Mouse (Mus musculus) forebrain, embryonic 15.5 days (tissue): ENCODE measurements around the gene Mroh8. TPM values are rescaled to one million over a fixed set of nuclear protein-coding genes. Genes with fewer than 3 reads are reported as not detected.

Experiments used
- ATAC-seq: fragments of 200-750 bp; cut with Nextera tagmentation; replicated peaks from 2 replicates; pipeline ENCODE4 v1.8.0; 2017; ENCODE audit warnings: mild to moderate bottlenecking, moderate TSS enrichment, moderate library complexity
- H3K27ac ChIP-seq: fragments of 300-500 bp; sonication (generic); replicated peaks from 2 replicates; pipeline ENCODE4 v1.5.1; 2015; ENCODE audit warnings: mild to moderate bottlenecking, inconsistent platforms
- H3K27me3 ChIP-seq: fragments of 300-500 bp; sonication (generic); 2 replicates; pipeline ENCODE4 v1.6.1; 2015; ENCODE audit warnings: inconsistent platforms
- H3K36me3 ChIP-seq: fragments of 300-500 bp; sonication (generic); 2 replicates; pipeline ENCODE4 v1.6.1; 2015; ENCODE audit warnings: mild to moderate bottlenecking, inconsistent platforms
- H3K4me1 ChIP-seq: fragments of 300-500 bp; sonication (generic); 2 replicates; pipeline ENCODE4 v1.6.1; 2015; ENCODE audit warnings: inconsistent platforms
- H3K4me2 ChIP-seq: fragments of 300-500 bp; sonication (generic); replicated peaks from 2 replicates; pipeline ENCODE4 v1.6.1; 2015; ENCODE audit warnings: mild to moderate bottlenecking, inconsistent platforms
- H3K4me3 ChIP-seq: fragments of 300-500 bp; sonication (generic); 2 replicates; pipeline ENCODE4 v1.5.1; 2015; ENCODE audit warnings: mild to moderate bottlenecking, inconsistent platforms
- H3K9ac ChIP-seq: fragments of 300-500 bp; sonication (generic); replicated peaks from 2 replicates; pipeline ENCODE4 v1.6.1; 2015; ENCODE audit warnings: mild to moderate bottlenecking, inconsistent platforms
- H3K9me3 ChIP-seq: fragments of 300-500 bp; sonication (generic); 2 replicates; pipeline ENCODE4 v1.6.1; 2016; ENCODE audit warnings: inconsistent platforms
- WGBS: fragments of 180-500 bp; shearing (Covaris S2); methylation state at CpG from one replicate; pipeline ENCODE4 v1.1.7; 2015; ENCODE audit warnings: mixed read lengths; 5-methylcytosine and 5-hydroxymethylcytosine counted together
- polyA plus RNA-seq: library from polyadenylated mRNA; unstranded; fragments of >200 nt; fragmentation: Nextera tagmentation; extraction: Ambion mirVana; gene quantifications from 2 replicates; pipeline ENCODE4 v1.2.1, GENCODE M21; 2015

Gene Mroh8
- 0.52 and 0.53 TPM in 2 replicates for polyA plus RNA-seq

- Histone ChIP-seq H3K4me3 (peak within 1 kb of the TSS; percentile 75), H3K36me3 (peaks cover 13% of the 10 kb centered on the region), H3K4me2 (peak within 1 kb of the TSS; percentile 68), H3K9ac (peak within 1 kb of the TSS; percentile 92), H3K27ac (peak within 1 kb of the TSS; percentile 96), H3K9me3 (no peaks in the 10 kb centered on the region), H3K4me1 (peaks cover 23% of the 10 kb centered on the region), H3K27me3 (no peaks in the 10 kb centered on the region)
- under 1% methylated on average over 32 of the region's 32 CpGs for whole genome bisulfite sequencing
- ATAC-seq, result peak; percentile 65
Measured at GRCm38 (mm10) chr2:157279416-157279800, at the start of gene Mroh8. Mroh8 (minus strand) TSS chr2:157279549.

- H3K27ac ChIP-seq, result peak overlapping the region; percentile 66
- H3K9ac ChIP-seq, result no peak overlapping the region; the same call in 1 of the 2 replicates
- H3K4me1 ChIP-seq, result peaks cover 20% of the 10 kb centered on the region
- H3K4me2 ChIP-seq, result no peak overlapping the region
- no peaks in the 10 kb centered on the region for H3K27me3 ChIP-seq
- no peak overlapping the region for H3K4me3 ChIP-seq
- WGBS, result 5% methylated on average over 11 of the region's 11 CpGs
- peak; percentile 59 for ATAC-seq
- H3K36me3 ChIP-seq, result peaks cover 26% of the 10 kb centered on the region
- H3K9me3 ChIP-seq, result no peaks in the 10 kb centered on the region
Measured at GRCm38 (mm10) chr2:157328570-157328969, 49.2 kb upstream of the Mroh8 start.

GRCm38 (mm10) chr2:157328106-157328505 lies 48.8 kb upstream of the Mroh8 start:
- Histone ChIP-seq H3K27ac (peak overlapping the region; percentile 66), H3K4me1 (peaks cover 22% of the 10 kb centered on the region), H3K4me3 (no peak overlapping the region), H3K4me2 (no peak overlapping the region), H3K27me3 (no peaks in the 10 kb centered on the region), H3K36me3 (peaks cover 30% of the 10 kb centered on the region), H3K9ac (no peak overlapping the region), H3K9me3 (no peaks in the 10 kb centered on the region)
- 14% methylated on average over 5 of the region's 5 CpGs for WGBS
- peak; percentile 48 for ATAC-seq

GRCm38 (mm10) chr2:157325238-157325637 lies 45.9 kb upstream of the Mroh8 start:
- Histone ChIP-seq H3K9ac (no peak overlapping the region), H3K4me3 (no peak overlapping the region), H3K9me3 (no peaks in the 10 kb centered on the region), H3K27ac (no peak overlapping the region), H3K36me3 (peaks cover 45% of the 10 kb centered on the region), H3K4me2 (no peak overlapping the region), H3K27me3 (no peaks in the 10 kb centered on the region), H3K4me1 (peaks cover 42% of the 10 kb centered on the region)
- WGBS, result 56% methylated on average over 2 of the region's 2 CpGs
- ATAC-seq, result no peak

GRCm38 (mm10) chr2:157322029-157322766 lies 42.8 kb upstream of the Mroh8 start:
- Histone ChIP-seq H3K9ac (no peak overlapping the region), H3K36me3 (peaks cover 67% of the 10 kb centered on the region), H3K4me2 (no peak overlapping the region), H3K27me3 (no peaks in the 10 kb centered on the region), H3K4me1 (peaks cover 44% of the 10 kb centered on the region), H3K9me3 (no peaks in the 10 kb centered on the region), H3K27ac (peak overlapping the region; percentile 66), H3K4me3 (no peak overlapping the region)
- peak; percentile 51; the same call in 1 of the 2 replicates for ATAC-seq
- WGBS, result 50% methylated on average over 5 of the region's 5 CpGs

DNA sequence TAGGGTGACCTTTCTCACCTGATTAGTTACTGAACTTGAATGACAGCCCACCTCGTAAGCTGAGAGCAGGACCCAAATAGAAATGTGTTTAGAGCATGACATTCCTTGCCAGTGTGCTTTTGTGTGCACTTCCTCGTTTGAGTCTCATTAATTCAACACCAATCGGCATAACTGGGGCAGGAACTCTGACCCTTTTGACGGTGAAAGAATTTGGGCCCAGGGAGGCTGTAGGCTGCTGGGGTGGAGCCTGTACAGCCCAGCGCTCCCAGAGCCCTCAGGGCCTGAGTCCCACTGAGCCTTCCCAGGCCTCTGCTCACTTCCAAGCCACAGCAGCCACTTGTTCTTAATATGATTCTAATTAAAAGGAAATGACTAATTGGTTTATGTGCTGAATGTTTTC lies 41.5 kb upstream of the Mroh8 start:
- Histone ChIP-seq H3K27ac (peak overlapping the region; percentile 66), H3K9me3 (no peaks in the 10 kb centered on the region), H3K4me2 (no peak overlapping the region), H3K27me3 (no peaks in the 10 kb centered on the region), H3K9ac (no peak overlapping the region), H3K4me3 (no peak overlapping the region), H3K36me3 (peaks cover 65% of the 10 kb centered on the region), H3K4me1 (peaks cover 51% of the 10 kb centered on the region)
- no peak for ATAC-seq
- WGBS, result 13% methylated on average over 5 of the region's 5 CpGs

DNA sequence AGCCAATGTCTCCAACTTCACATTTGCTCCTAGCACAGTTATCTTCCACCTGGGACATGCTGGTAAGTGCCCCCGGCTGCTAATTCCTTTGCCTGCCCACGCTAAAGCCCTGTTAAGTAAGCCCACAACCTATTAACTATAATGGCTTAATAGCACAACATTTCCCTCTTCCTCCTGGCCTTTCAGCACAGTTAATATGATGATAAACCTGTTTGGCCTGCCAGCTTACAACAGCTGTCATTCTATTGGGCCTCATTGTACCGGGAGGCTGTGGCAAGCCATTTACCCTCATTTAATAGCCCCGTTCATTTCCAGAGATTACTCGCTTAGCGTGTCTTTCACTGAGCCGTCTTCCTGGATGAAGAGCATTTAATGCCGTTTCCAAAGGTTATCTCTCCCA lies 40.8 kb upstream of the Mroh8 start:
- H3K4me1 ChIP-seq, result peaks cover 58% of the 10 kb centered on the region
- no peaks in the 10 kb centered on the region for H3K27me3 ChIP-seq
- peaks cover 62% of the 10 kb centered on the region for H3K36me3 ChIP-seq
- H3K27ac ChIP-seq, result peak overlapping the region; percentile 66; the same call in 1 of the 2 replicates
- no peak overlapping the region for H3K4me2 ChIP-seq
- no peak for ATAC-seq
- no peak overlapping the region for H3K9ac ChIP-seq
- WGBS, result 52% methylated on average over 8 of the region's 8 CpGs
- H3K9me3 ChIP-seq, result no peaks in the 10 kb centered on the region
- no peak overlapping the region for H3K4me3 ChIP-seq

DNA sequence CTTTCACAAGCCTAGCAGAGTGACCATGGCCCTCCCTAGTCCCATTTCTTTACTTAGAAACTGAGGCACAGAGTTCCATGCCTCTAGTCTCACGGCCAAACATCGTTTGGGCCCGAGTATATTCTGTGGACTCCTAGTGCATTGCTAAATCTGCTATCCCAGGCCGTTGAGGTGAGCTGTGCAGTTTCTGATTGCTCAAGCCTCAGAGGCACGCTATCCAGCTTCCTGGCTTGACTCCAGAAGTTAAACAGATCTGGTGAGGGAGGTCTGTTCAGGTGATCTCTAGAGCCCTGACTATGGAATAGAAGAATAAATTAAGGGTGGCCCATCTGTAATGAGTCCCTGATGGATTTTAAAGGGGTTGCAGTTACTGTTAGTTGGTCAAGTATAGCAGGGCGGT lies 37.9 kb upstream of the Mroh8 start:
- H3K27ac ChIP-seq, result 0 out of 2 replicates have a peak overlapping the region, but pooled peaks have one; percentile 24
- H3K9ac ChIP-seq, result no peak overlapping the region
- no peaks in the 10 kb centered on the region for H3K27me3 ChIP-seq
- no peak overlapping the region for H3K4me2 ChIP-seq
- peaks cover 72% of the 10 kb centered on the region for H3K4me1 ChIP-seq
- peaks cover 57% of the 10 kb centered on the region for H3K36me3 ChIP-seq
- WGBS, result 85% methylated on average over 6 of the region's 6 CpGs
- H3K4me3 ChIP-seq, result no peak overlapping the region
- no peak for ATAC-seq
- no peaks in the 10 kb centered on the region for H3K9me3 ChIP-seq

GRCm38 (mm10) chr2:157316358-157316933 lies 37.1 kb upstream of the Mroh8 start:
- no peaks in the 10 kb centered on the region for H3K9me3 ChIP-seq
- no peaks in the 10 kb centered on the region for H3K27me3 ChIP-seq
- ATAC-seq, result no peak
- no peak overlapping the region for H3K9ac ChIP-seq
- H3K4me1 ChIP-seq, result peaks cover 64% of the 10 kb centered on the region
- peak overlapping the region; percentile 51 for H3K27ac ChIP-seq
- H3K36me3 ChIP-seq, result peaks cover 60% of the 10 kb centered on the region
- no peak overlapping the region for H3K4me3 ChIP-seq
- no peak overlapping the region for H3K4me2 ChIP-seq
- WGBS, result 86% methylated on average over 14 of the region's 14 CpGs

DNA sequence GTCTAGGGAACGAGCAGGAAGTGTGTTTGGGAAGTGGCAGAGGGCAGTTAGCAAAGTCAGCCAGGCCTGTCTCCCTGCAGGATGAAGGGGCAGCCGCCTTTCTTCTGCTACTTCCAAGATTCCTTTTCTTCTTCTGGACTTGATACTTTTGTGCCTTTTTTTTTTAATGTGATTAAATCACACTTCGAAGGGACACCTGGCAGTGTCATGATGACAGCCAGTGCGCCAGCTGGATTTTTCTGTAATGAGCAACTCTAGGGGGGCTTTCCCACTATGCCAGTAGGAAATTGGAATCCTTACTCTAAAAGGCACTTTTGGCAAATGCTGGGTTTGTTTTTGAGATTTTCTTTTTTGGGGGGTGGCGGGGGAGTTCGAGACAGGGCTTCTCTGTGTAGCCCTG lies 36.1 kb upstream of the Mroh8 start:
- Histone ChIP-seq H3K4me3 (no peak overlapping the region), H3K27me3 (no peaks in the 10 kb centered on the region), H3K9ac (no peak overlapping the region), H3K4me1 (peaks cover 56% of the 10 kb centered on the region), H3K36me3 (peaks cover 56% of the 10 kb centered on the region), H3K9me3 (no peaks in the 10 kb centered on the region), H3K4me2 (no peak overlapping the region), H3K27ac (peak overlapping the region; percentile 51)
- ATAC-seq, result no peak
- 67% methylated on average over 6 of the region's 6 CpGs for WGBS

GRCm38 (mm10) chr2:157314310-157314709 lies 35.0 kb upstream of the Mroh8 start:
- 40% methylated on average over 7 of the region's 7 CpGs for WGBS
- H3K9me3 ChIP-seq, result no peaks in the 10 kb centered on the region
- H3K27ac ChIP-seq, result peak overlapping the region; percentile 51; the same call in 1 of the 2 replicates
- ATAC-seq, result no peak
- H3K4me2 ChIP-seq, result no peak overlapping the region
- peaks cover 51% of the 10 kb centered on the region for H3K4me1 ChIP-seq
- H3K9ac ChIP-seq, result no peak overlapping the region
- H3K36me3 ChIP-seq, result peaks cover 54% of the 10 kb centered on the region
- H3K27me3 ChIP-seq, result no peaks in the 10 kb centered on the region
- H3K4me3 ChIP-seq, result no peak overlapping the region

GRCm38 (mm10) chr2:157313718-157314117 lies 34.4 kb upstream of the Mroh8 start:
- Histone ChIP-seq H3K27ac (peak overlapping the region; percentile 51), H3K4me3 (no peak overlapping the region), H3K27me3 (no peaks in the 10 kb centered on the region), H3K36me3 (peaks cover 53% of the 10 kb centered on the region), H3K9me3 (no peaks in the 10 kb centered on the region), H3K4me1 (peaks cover 54% of the 10 kb centered on the region), H3K4me2 (no peak overlapping the region), H3K9ac (no peak overlapping the region)
- 36% methylated on average over 3 of the region's 3 CpGs for WGBS
- ATAC-seq, result 0 out of 2 replicates have a peak, but pooled peaks have one; percentile 51
